Mouse (Mus musculus): ENCODE data around the gene Sass6.
A peak's percentile ranks its signal among the peaks of the same experiment; 100 is the strongest.
"Not testable (repeated sequence)": the region's sequence is repeated elsewhere in the genome, so short reads cannot be mapped to it uniquely, and the experiment has no call there.

The Sass6 gene

DNA sequence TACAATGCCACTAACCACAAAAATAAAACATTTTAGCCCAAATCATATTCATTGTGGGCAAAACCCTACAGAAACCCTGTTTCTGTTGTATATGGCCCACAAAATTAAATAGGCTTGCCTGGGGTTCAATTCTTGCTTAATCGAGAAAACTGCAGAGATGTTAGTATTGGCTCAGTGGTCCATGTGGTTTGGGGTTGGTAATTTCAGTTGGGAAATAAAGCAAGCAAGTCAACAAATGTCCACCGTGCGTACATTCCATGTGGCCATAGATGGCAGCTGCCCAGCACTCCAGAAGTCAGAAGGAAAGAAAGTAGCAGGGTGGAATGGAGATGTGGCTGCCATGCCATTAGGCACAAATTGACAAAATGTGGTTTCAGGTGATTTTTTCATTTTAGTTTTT lies 38.2 kb downstream of the Sass6 start:
- no peak for DNase-seq (ENCODE audit: low spot score)

- DNase-seq (ENCODE audit: low spot score) = no peak
These were observed 39.3 kb downstream of the Sass6 start for GRCm38 (mm10) chr3:116634091-116634490.

- DNase-seq (ENCODE audit: low spot score) = no peak
These were observed 40.1 kb downstream of the Sass6 start for GRCm38 (mm10) chr3:116634853-116635252.

DNA sequence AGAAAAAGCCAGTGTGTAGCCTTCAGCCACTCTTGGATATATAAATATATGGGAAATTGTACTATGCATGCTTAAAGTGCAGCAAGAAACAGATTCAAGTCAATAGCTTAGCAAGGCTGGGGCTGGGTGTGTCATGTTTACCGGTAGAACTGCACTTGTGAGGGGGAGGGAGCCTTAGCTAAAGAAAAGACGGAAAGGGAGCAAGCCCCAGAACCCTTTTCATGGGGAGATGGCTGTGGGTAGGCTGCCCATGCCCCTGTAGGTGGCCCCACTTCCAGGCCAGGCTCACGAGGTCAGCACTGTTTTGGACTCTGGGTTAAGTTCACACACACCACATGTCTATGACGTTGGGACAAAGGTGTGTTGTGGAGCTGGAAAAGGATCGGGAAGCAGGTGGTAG lies 41.0 kb downstream of the Sass6 start:
- no peak for DNase-seq (ENCODE audit: low spot score)

GRCm38 (mm10) chr3:116637693-116638476 lies 43.1 kb downstream of the Sass6 start:
- no peak for DNase-seq (ENCODE audit: low spot score)

DNA sequence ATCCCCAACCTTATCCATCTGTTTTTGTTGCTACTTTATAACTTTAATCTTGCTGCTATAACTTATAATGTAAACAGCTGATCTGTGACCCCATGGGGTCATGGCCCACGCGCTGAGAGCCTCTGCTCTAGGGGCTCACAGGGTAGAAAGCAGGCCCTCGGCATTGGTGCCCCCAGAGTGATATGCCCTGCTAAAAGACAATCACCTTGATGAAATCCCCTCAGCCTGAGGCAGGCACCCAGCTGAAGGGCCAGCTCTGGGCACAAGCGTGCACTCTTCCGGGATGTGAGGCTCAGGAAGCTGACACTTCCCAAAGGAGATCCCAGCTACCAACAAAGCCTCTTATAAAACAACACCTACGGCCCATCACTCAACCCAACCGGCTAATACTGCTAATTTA lies 43.8 kb downstream of the Sass6 start:
- DNase-seq (ENCODE audit: low spot score) = no peak

DNA sequence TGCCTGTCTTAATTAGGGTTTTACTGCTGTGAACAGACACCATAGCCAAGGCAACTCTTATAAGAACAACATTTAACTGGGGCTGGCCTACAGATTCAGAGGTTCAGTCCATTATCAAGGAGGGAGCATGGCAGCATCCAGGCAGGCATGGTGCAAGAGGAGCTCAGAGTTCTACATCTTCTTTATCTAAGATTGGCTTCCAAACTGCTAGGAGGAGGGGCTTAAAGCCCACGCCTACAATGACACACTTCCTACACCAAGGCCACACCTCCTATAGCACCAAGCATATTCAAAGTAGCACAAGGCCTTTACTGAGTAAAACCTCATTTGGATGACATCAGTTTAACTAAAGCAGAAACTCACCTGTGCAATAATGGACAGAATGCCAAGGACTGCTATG lies 45.2 kb downstream of the Sass6 start:
- DNase-seq (ENCODE audit: low spot score) = no peak

DNA sequence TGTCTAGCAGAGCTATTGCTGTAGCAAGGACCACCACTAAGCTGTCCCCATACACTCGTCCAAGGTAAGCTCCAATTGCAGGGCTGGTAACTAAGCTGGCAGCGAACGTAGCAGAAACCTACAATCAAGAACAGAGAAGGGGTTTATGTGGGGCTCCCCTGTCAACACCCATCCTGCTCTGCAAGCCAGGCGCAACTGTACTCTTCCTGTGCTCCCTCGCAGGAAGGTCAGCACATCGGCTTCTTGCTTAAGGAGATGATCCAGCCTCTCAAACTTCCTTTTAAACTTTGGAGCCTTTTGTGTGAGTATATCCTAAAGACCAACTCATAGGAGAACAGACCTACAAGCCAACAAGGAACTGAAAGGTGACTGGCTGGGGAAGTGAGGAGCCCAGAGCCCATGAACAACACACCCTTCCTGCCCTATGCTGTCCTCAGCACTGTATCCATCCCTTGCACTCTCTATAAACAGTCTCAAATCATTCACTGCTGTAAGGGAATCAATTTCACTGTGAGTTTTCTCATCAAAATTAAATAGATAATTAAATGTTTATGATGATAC lies 47.1 kb downstream of the Sass6 start:
- no peak for DNase-seq (ENCODE audit: low spot score)

DNA sequence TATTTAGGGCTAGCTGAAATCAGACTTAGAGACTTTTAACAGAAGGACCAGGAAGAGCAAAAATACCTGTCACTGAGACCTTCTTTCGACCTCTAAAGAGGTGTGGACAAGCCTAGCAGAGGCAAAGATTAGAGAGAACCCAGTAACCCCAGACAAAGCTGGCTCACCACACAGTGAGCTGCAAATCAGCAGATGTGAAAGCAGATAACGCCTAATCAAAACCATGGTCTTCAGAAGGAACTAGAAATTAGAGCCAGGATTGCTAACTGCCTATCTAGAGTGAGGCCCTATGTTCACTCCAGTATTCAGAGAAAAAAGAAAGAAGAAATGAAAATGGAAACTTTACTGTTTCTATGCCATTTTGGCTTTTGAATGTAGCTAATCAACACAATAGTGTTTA lies 47.6 kb downstream of the Sass6 start:
- DNase-seq (ENCODE audit: low spot score) = no peak

DNA sequence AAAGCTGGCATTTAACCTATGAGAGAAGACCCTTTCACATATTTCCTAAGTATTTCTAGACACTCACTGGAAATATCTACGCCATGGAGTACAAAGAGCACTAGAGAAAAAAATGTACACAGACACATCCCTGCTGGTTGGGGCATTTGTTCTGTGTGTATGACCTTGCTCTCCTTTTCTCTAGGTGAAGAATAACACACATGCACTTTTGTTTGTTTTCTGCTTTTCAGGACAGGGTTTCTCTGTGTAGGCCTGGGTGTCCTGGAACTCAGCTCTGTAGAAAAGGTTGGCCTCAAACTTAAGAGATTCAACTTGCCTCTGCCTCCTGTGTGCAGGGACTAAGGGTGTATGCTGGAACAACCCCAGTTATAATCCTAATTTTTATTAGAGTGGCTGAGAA lies 51.6 kb downstream of the Sass6 start:
- no peak for DNase-seq (ENCODE audit: low spot score)

GRCm38 (mm10) chr3:116648805-116649204 lies 54.0 kb downstream of the Sass6 start:
- no peak for DNase-seq (ENCODE audit: low spot score)

GRCm38 (mm10) chr3:116650698-116651097 lies 55.9 kb downstream of the Sass6 start:
- DNase-seq (ENCODE audit: low spot score) = peak; percentile 11

- peak; percentile 24 for DNase-seq (ENCODE audit: low spot score)
These were observed 57.3 kb downstream of the Sass6 start for GRCm38 (mm10) chr3:116652033-116652446.

DNA sequence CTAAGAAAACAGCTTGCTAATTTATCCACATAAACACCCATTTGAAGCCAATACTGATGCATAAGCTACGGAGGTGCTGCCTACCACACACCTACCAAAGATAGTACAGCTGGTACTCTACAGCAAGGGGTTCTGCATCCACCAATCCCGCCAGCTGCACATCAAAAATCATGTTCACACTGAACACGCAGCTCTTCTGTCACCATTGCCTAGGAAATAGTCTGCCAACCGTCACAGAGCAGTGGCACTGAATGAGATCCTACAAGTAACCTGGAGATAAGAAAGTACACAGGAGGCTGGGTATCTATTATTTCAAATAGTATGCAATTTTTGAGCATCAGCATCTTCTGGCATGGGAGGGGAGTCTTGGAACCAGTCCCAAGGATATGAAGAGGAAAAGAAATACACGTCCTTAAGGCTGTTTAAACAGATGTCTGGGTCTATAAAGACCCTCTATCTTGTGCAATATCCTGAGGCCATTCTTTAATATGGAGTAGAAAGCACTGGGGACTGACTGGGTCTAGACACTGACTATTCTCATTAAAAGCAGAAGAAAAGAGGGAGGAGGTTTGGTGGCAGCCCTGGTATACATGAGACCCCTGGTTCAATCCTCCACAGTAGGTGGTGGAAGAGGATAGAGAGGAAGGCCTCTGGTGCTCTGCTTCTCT lies 58.6 kb downstream of the Sass6 start:
- no peak for DNase-seq (ENCODE audit: low spot score)

DNA sequence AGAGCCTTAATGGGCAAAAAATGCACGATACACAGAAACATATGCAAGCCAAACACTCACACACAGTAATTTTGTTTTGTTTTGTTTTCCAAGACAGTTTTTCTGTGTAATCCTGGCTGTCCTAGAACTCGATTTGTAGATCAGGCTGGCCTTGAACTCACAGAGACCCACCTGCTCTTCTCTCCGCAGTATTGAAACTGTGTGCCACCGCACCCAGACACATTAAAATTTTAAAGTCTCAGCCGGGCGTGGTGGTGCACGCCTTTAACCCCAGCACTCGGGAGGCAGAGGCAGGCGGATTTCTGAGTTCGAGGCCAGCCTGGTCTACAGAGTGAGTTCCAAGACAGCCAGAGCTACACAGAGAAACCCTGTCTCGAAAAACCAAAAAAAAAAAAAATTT lies 59.3 kb downstream of the Sass6 start:
- not testable (repeated sequence) for DNase-seq (ENCODE audit: low spot score)

DNA sequence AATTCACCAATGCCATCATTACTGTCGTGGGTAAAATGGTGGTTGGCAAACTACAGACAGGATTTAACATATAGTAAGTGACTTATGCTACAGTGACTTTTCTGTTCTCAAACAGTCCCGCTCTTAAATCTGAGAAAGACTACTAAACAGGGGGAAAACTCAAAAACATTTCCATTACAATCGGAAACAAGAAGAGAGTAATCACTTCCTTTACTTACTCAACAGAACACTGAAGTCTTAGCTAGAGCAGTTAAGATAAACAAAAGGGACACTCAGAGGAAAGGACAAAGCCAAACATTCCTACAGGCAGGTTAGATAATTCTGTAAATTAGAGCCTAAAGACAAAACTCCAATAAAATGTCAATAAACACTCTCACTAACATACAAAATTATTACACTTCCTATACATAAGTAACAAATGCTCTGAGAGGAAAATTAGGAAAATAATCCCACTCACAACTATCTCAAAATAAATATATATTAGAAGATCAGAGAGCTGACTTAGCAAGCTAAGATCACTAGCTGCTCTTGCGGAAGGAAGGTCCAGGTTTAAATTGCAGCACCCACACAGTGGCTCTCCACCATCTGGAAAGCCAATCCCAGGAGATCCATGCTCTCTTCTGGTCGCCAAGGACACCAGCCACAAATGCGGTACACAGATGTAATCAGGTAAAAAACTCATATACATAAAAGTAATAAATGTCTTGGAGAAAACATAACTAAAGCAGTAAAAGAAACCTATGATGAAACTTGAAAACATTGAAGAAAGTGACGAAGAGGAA lies 61.6 kb downstream of the Sass6 start:
- DNase-seq (ENCODE audit: low spot score) = no peak

- no peak for DNase-seq (ENCODE audit: low spot score)
These were observed 64.3 kb downstream of the Sass6 start for GRCm38 (mm10) chr3:116658928-116659565.

DNA sequence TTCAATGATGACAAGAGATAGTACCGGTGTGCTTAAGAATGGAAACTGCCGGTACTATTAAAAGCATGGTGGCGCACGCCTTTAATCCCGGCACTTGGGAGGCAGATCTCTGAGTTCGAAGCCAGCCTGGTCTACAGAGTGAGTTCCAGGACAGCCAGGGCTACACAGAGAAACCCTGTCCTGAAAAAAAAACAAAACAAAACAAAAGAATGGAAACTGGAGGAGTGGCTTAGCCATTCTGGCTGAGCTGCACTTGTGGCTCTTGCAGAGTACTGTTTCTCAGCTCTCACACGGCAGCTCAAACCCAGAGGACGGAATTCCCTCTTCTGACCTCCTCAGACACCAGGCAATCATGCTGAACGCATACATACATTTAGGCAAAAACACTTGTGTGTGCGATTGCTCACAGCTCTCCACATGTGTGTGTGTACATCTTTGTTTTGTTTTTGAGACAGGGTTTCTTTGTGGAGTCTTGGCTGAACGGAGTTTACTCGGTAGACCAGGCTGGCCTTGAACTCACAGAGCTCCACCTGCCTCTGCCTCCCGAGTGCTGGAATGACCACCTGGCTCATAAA lies 65.2 kb downstream of the Sass6 start:
- no peak for DNase-seq (ENCODE audit: low spot score)

GRCm38 (mm10) chr3:116661288-116661869 lies 66.6 kb downstream of the Sass6 start:
- no peak for DNase-seq (ENCODE audit: low spot score)

- peak; percentile 12 for DNase-seq (ENCODE audit: low spot score)
These were observed 67.2 kb downstream of the Sass6 start for GRCm38 (mm10) chr3:116661870-116662414.

DNA sequence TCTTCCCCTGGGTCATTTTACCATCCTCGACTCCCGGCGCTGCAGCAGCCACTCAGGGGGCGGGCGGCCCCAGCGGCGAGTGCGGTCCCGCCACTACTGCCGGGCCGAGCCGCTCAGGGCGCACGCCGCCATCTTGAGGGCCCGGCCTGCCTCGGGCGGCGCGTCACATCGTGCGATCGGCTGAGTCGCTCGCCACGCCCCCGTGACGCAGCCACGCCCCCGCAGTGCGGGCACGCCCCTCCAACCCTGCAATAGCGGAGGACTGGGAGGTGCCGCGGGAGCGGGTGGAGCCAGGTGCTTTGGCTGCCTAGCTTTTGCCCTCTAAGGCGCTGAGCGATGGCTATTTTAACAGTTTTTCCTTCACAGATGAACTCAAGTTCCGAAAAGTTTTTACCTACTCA lies 67.7 kb downstream of the Sass6 start, which contains the start of gene Mfsd14a:
Gene Mfsd14a (minus strand): TSS at position 215 of the 401 bp plus-strand sequence.
- DNase-seq (ENCODE audit: low spot score) = peak; percentile 94
